Mouse (Mus musculus) spleen, postnatal 36 days (tissue): ENCODE results near the gene Cdh13.

Source experiments
- DNase-seq, 2 experiments: peaks; one replicate each; pipeline ENCODE4 v3.0.0; 2022; ENCODE audit warnings: low spot score in 2 of 2, mixed read lengths in 1 of 2

The Cdh13 gene

GRCm38 (mm10) chr8:119061671-119062070, 778.1 kb downstream of the Cdh13 start:
- DNase-seq, result no peak

DNA sequence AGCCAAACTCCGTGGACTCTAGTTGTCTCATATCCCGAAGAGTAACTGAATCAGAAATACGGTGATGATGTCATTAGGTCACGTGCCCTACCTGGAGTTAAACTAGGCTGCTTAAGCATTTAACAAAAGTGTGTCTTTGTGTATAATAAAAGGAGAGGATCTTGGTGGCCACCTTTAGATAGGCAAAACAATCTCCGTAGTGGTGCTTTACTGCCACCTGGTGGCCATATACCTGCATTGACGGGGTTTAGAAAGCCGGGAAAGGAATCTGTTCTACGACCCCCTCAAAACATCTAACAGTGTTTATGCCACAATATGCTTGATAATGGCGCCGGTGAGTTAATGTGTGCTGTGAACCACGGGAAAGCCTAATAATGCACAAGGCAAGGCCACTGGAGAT, 781.0 kb downstream of the Cdh13 start:
- no peak for DNase-seq

DNA sequence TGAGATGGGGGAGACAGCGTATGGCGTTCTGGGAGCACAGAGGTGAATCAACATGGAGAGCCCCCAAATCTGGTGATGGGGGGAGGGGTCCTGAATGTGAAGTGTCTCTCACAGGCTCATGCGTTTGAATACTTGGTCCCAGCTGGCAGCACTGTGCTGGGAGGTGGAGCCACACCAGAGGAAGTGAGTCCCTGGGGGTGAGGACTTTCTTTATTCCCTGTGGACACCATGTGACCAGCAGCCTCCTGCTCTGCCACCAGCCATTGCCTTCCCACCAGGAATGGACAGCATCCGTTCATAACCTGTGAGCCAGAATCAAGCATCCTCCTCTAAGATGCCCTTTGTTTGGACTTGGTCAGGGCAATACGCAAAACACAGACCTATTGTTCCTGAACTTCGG, 788.8 kb downstream of the Cdh13 start:
- DNase-seq, result no peak

GRCm38 (mm10) chr8:119085022-119085421, 801.5 kb downstream of the Cdh13 start:
- DNase-seq, result no peak

GRCm38 (mm10) chr8:119098261-119098660, 814.7 kb downstream of the Cdh13 start:
- no peak for DNase-seq

- DNase-seq, result no peak
Measured at GRCm38 (mm10) chr8:119102871-119103270, 819.3 kb downstream of the Cdh13 start.

DNA sequence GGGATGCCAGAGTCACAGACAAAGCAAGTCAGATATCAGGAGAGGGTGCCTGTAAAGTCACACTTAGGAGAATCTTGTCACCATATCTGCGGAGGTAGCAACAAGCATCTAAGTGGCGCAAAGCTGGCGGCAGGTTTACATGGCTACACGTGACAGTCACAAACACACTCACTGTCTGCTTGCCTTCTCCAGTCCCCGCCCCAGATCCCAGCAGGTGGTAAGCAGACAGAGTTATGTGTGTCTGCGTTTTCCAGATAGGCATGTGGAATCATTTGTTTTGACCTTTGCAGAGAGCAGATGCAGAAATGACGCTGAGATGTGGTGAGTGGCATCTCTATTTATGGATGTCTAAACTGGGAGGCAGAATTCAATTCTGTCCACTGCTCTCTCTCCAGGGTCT, 826.1 kb downstream of the Cdh13 start:
- no peak for DNase-seq

DNA sequence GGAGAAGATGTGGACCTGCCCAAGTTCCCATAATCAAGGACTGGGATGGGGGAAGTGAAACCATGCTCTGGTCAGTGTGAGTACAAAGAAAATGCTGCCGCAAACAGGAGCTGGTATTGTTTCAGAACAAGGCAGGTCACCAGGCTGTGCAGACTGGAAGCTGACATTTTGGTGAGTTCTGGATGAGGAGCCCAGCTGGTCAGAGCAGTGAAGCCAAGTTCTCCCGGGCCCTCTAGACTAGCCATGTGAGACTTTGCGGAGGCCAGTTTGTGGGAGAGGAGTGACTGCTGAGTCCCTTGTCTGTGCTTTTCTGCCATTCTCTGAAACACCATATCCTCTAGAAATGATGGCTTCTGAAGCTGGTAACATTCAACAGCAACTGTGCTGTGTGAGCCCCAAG, 829.3 kb downstream of the Cdh13 start:
- no peak for DNase-seq

- DNase-seq, result no peak
Measured at GRCm38 (mm10) chr8:119121236-119121635, 837.7 kb downstream of the Cdh13 start.

DNA sequence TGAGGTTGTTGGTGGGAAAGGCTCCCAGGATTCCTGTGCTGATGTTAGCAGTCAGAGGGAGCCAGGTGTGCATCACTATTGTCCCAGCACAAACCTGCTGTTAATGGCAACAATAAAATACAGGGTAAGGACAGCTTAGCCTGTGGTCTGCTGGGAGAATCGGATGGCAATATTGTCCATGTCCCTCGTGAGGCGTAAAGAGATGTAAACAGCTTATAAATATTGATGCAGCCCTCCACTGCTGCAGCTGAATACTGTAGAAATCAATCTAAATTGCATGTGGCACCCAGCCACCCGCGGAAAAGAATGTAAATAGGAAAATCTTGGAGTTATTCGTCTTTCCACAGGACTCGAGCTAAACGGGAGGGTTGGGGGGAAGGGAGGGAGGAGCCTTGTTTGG, 844.3 kb downstream of the Cdh13 start:
- DNase-seq, result no peak

DNA sequence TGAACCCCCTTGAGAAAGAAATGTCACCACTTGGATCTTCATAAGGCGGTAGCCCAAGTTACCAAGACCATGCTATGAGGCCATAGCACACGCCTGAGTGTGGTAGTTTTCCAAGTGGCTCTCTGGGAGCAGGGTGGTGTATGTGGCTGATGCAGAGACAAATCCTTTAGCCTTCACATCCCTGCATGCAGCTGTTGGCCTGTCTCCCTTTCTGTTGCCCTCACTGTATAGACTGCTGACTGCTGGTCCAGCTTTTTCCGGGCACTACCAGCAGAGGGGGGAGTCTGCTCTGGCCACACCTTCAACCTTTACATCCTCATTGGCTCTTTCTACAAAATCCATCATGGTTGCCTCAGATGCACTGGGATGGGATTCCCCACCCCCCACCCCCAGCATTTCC, 844.7 kb downstream of the Cdh13 start:
- no peak for DNase-seq

- DNase-seq, result no peak
Measured at GRCm38 (mm10) chr8:119156454-119156921, 873.0 kb downstream of the Cdh13 start.

DNA sequence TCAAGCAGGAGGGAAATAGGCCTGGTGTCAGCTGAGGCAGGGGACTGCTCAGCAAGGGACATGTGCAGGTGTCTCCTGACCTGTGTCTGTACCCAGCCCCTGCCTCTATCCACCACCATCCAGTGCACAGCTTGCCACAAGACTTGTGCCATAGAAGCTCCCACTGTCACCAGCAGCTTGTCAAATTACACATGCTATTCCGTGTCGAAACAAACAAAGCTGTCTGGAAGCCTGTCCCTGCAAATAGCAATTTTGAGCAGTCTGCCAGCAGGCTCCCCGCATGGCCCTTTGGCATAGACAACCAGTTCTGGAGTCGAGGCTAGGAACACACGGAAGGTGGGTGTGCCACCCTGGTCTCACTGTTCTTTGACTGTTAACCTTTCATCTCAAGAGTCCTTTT, 875.1 kb downstream of the Cdh13 start:
- DNase-seq, result no peak

DNA sequence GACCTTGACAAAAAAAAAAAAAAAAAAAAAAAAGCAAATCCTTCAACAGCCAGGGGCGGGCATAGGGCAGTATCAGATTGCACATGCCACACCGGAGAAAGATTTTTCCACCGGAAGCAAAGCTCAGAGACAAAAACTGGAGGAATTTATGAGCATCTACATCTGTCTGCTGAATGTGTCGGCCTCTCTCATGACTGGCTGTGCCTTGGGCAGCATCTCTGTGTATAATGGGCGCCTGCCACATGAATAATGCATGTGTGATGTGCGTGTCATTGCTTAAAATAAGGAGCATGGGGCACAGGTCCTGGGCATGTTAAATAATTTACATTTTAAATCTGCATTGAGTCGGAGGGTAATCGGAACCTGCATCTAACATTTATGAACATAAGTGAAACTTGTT, 876.3 kb downstream of the Cdh13 start:
- DNase-seq, result no peak

GRCm38 (mm10) chr8:119164076-119164475, 880.5 kb downstream of the Cdh13 start:
- no peak for DNase-seq

- no peak for DNase-seq
Measured at GRCm38 (mm10) chr8:119177226-119177935, 893.8 kb downstream of the Cdh13 start.

DNA sequence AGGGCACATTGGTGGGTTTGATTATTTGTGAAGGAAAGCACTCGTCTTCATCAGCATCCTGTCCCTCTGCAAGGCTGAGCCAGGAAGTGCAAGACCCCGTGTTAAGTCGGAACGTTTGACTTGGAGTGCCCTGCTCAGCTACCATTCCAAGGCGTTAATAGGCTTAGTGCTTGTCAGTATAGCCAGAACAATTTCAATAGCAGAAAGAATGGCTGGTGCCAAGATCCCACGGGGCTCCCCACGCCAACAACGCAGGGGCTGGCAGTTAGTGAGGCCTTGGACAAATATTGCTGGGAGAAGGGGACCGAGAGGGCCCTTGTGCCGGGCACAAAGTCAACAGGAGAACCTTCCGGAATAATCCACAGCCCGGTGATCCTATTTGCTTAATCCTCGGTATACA, 897.1 kb downstream of the Cdh13 start:
- no peak for DNase-seq

- no peak for DNase-seq
Measured at GRCm38 (mm10) chr8:119195695-119196094, 912.2 kb downstream of the Cdh13 start.

- no peak for DNase-seq
Measured at GRCm38 (mm10) chr8:119196486-119197150, 913.1 kb downstream of the Cdh13 start.

DNA sequence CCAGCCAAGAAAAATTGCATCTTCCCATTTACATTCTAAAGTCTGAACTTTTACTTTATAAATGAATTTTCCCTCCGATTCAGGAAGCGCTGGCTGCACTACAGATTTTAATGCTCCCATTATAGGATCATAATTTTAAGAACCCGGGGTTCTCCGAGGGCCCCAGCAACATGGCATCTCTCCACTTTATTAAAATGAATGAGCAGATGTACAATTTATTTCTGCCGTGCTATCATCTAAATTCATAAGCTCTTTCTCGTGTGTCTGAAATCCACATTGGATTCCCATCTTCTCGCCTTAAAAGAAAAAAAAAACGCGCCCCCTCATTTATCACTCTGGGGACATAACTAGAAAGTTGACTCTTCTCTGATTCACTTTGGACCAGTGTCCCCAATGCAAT, 925.0 kb downstream of the Cdh13 start:
- no peak for DNase-seq

GRCm38 (mm10) chr8:119224547-119224946, 941.0 kb downstream of the Cdh13 start:
- DNase-seq, result no peak

DNA sequence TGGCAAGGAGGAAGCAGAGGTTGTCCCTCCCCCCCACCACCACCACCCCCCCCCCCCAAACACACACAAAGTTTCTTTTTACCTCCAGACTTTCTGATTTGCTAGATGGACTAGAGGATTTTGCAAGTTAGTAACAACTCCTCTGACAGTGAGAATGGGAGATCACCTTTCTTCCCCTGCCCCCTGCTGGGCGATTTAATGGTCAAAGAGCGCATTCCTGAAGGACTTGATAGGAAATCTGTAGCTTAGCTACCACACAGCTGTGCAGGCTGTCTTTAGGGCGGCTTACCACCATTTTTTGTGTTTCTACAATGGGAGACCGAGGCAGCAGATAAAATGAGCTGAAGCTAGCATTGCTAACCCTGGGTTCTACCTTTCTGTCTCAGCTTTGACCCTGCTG, 961.6 kb downstream of the Cdh13 start:
- no peak for DNase-seq

DNA sequence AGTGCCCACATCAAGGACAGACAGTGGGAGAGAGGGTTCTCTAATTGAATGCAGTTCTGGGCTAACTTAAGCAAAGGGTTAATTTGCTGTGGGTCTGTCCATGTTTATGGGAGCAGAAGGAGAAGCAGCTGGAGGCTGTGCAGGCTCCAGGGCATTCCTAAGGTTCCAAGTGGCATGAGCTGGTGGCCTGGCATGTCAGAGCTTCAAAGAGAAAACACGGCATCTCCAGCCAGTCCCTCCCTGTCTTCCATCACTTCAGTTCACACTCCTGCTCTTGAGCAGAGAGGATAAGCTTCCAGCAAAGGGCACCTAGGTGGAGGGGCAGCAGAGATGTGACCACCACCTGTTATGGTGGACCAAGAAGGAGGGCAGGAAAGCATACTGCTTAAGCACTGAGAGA, 962.1 kb downstream of the Cdh13 start:
- DNase-seq, result no peak

DNA sequence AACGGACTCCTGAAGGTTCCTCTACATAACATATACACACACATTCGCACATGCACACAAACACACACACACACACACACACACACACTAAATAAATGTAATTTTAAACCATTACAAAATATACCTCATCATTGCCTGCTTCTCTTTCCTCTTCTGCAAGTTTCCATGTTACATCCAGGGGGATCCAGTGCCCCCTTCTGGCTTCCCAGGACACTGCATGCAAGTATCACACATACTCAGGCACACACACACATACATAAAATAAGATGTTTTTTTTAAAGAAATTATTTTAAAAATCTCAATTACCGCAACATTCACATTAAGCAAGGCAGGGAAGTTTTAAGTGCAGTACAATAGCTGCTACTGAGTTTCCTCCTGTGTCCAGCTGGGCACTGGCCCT, 970.8 kb downstream of the Cdh13 start:
- no peak for DNase-seq
